Mouse (Mus musculus) C2C12 (cell line): ENCODE measurements around the gene Gm20696.

ENCODE experiments used
- CEBPB ChIP-seq: IDR thresholded peaks from one replicate; pipeline ENCODE4 v1.6.1; 2011; ENCODE audit warnings: low read depth, mild to moderate bottlenecking, control low read depth, moderate library complexity
- CTCF ChIP-seq: IDR thresholded peaks from one replicate; pipeline ENCODE4 v1.5.1; 2011; ENCODE audit not compliant: control insufficient read depth, insufficient read depth, insufficient read length
- MYOD1 ChIP-seq: IDR thresholded peaks from one replicate; pipeline ENCODE4 v1.6.1; 2011; ENCODE audit warnings: low read depth; ENCODE audit not compliant: control insufficient read depth, insufficient read length
- USF1 ChIP-seq: IDR thresholded peaks from one replicate; pipeline ENCODE4 v1.6.1; 2011; ENCODE audit warnings: low read depth, mild to moderate bottlenecking, control low read depth, moderate library complexity

GRCm38 (mm10) chr6:99511862-99512261 lies 154.7 kb downstream of the Gm20696 start:
- TF ChIP-seq CEBPB, result no peak
- no peak for TF ChIP-seq USF1
- no peak for TF ChIP-seq MYOD1
- TF ChIP-seq CTCF, result no peak
